Mouse (Mus musculus) liver, embryonic 14.5 days (tissue): ENCODE measurements around the gene Evx2.

Experiments
- CTCF ChIP-seq: IDR thresholded peaks from 2 replicates; pipeline ENCODE4 v1.5.1; 2016; ENCODE audit warnings: antibody characterized with exemption, low read depth, control low read depth
- EP300 ChIP-seq: IDR thresholded peaks from 2 replicates; pipeline ENCODE4 v1.6.1; 2016; ENCODE audit warnings: antibody characterized with exemption, low read depth

DNA sequence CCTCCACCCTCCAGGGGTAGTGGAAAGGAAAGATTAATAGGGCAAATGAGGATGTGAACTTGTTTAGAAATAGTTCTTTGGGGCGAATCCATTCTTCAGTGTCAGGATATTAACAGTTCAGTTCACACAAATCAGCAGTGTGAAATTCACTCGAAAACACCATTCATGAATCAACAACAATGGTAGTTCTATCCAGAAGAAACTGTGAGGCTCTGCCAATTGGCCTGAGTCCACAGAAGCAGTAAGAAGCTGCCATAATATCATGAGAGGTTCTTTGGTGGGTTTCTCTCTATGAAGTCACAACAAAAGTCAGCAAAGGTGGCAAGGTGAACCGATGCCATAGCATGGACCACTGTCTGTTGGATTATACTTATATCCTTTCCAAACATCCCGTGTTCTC lies 48.0 kb downstream of the Evx2 start:
- TF ChIP-seq CTCF (no peak), EP300 (no peak)
